Mouse (Mus musculus) subcutaneous adipose tissue, adult 2 months (tissue): ENCODE results near the gene Zic3. TPM values are rescaled to one million over a fixed set of nuclear protein-coding genes. Genes with fewer than 3 reads are reported as not detected.

Experiments
- polyA plus RNA-seq: library from polyadenylated mRNA; depleted of rRNA; stranded (reverse); fragments of >200 nt; gene quantifications from 2 replicates; pipeline ENCODE4 v1.2.3, GENCODE M21; 2012; ENCODE audit warnings: low replicate concordance; rRNA removed

Zic3 gene
- not detected in 2 replicates for polyA plus RNA-seq

DNA sequence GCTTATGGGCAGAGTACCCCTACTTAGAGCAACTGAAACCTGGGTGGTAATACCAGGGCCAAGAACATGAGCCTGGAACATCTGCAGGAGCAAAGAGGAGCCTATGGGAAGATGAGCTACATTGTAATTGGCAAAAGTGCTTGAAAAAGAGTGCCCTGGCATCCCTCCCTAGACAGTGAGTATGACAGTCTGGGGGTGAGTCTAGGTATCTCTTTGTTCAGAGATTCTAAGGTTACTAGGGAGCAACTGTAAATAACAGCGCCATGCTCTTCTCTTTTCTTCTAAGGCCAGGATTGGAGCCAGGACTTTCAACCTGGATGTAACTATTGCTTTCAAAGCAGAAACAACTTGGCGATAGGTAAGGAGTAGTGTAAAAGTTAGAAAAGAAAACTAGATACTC lies at the start of gene Zic3:
Gene Zic3, plus strand, starts transcription at position 301 of the 400 bp plus-strand sequence.

